ENCODE assay signal across 17 mouse cellular contexts in the genomic region with DNA sequence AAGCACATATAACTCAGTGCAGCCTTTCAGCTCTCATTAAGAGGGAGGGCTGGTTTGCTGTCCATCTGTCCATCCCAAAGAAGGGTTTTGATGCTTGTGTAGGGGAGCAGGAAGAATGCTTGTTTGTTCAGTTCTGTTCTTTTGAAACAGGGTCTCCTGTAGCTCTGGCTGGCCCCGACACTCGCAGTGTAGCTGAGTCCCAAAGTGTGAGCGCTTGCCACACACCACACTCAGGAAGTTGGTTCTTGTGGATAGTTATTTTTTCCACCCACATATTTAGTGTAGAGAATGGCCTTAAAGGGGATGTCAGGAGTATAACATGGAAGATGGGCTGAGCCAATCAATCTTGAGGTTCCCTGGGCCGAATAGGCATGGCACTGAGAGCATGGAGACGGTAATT. TPM values are rescaled to one million over a fixed set of nuclear protein-coding genes. Genes with fewer than 3 reads are reported as not detected.
A peak's percentile ranks its signal among the peaks of the same experiment; 100 is the strongest.
DNase-seq lines count a peak whose midpoint lies in the region; ATAC-seq and TF ChIP-seq lines count a peak whose summit lies in the region.
"Had no signal": no experiment of that assay in that cellular context is flagged by ENCODE, and none has a peak within 500 bp of the region (broad histone marks: within the 10 kb centered on the region; RNA-seq: fewer than 3 reads in every experiment).

No protein-coding gene starts in this region.

- intact Hi-C loops in heart, postnatal 36 days (cut with DNase I) = no loop called here

- WGBS in heart, embryonic 16.5 days = 79% methylated on average over 5 of the region's 5 CpGs
- 79% methylated on average over 5 of the region's 5 CpGs for WGBS in spleen, adult 2 months
- 75% methylated on average over 5 of the region's 5 CpGs for WGBS in liver, embryonic 12.5 days (ENCODE audit: insufficient replicate concordance)

- H3K4me1 ChIP-seq in heart, embryonic 16.5 days (ENCODE audit: control insufficient read depth, insufficient read depth, low read length) = peaks cover 13% of the 10 kb centered on the region
- peaks cover 26% of the 10 kb centered on the region; the same call in 1 of the 2 replicates for H3K4me1 ChIP-seq in spleen, adult 2 months (ENCODE audit: control insufficient read depth, insufficient read depth, insufficient read length)
- peaks cover 82% of the 10 kb centered on the region for H3K4me1 ChIP-seq in liver, embryonic 12.5 days

- H3K27me3 ChIP-seq in heart, embryonic 16.5 days (ENCODE audit: control insufficient read depth, insufficient read depth, low read length) = no peaks in the 10 kb centered on the region
- H3K27me3 ChIP-seq in spleen, adult 2 months (ENCODE audit: control insufficient read depth, insufficient read depth, low read length) = no peaks in the 10 kb centered on the region
- H3K27me3 ChIP-seq in liver, embryonic 12.5 days (replicated peaks) = no peaks in the 10 kb centered on the region

- H3K9ac ChIP-seq in heart, embryonic 16.5 days (ENCODE audit: low read length) = no peak overlapping the region
- peak overlapping the region; percentile 99 for H3K9ac ChIP-seq in liver, embryonic 12.5 days
- H3K9ac ChIP-seq: forebrain, postnatal 0 days had no signal

- no peak for TF ChIP-seq CTCF in spleen, adult 2 months (IDR thresholded peaks at IDR 0.05; ENCODE audit: extremely low read depth, insufficient read depth, insufficient read length, insufficient replicate concordance)

- no peaks in the 10 kb centered on the region for H3K9me3 ChIP-seq in heart, embryonic 16.5 days (replicated peaks; ENCODE audit: control insufficient read depth, low read length)
- H3K9me3 ChIP-seq in liver, embryonic 12.5 days (replicated peaks) = no peaks in the 10 kb centered on the region

- no peak overlapping the region for H3K27ac ChIP-seq in heart, embryonic 16.5 days (ENCODE audit: low read length)
- H3K27ac ChIP-seq in spleen, adult 2 months (ENCODE audit: insufficient read depth, low read length) = peak overlapping the region; percentile 1; the same call in 1 of the 2 replicates
- peak overlapping the region; percentile 99 for H3K27ac ChIP-seq in liver, embryonic 12.5 days

- ATAC-seq in heart, embryonic 16.5 days (replicated peaks; ENCODE audit: extremely low read depth, insufficient read depth, low FRiP score) = no peak
- no peak for ATAC-seq in liver, embryonic 12.5 days
- ATAC-seq: activated CD4-positive, CD25-positive, alpha-beta regulatory T cell, adult 4 months; forebrain, postnatal 0 days; midbrain, embryonic 16.5 days had no signal

- TF ChIP-seq POLR2A in spleen, adult 2 months (IDR thresholded peaks at IDR 0.05; ENCODE audit: low read depth, low read length) = no peak

- no peak overlapping the region for H3K4me3 ChIP-seq in heart, embryonic 16.5 days (ENCODE audit: low read length)
- no peak overlapping the region for H3K4me3 ChIP-seq in spleen, adult 2 months (ENCODE audit: extremely low read depth, insufficient read depth, insufficient read length)
- H3K4me3 ChIP-seq in liver, embryonic 12.5 days = peak overlapping the region; percentile 96

- 0 out of 2 replicates have a peak overlapping the region, but pooled peaks have one; percentile 8 for H3K4me2 ChIP-seq in heart, embryonic 16.5 days (ENCODE audit: low read depth, low read length)
- H3K4me2 ChIP-seq in liver, embryonic 12.5 days = peak overlapping the region; percentile 70

- DNase-seq in heart, postnatal 36 days = no peak
- no peak for DNase-seq in spleen, adult 2 months (ENCODE audit: low read depth in 1 of 2, low spot score in 2 of 2)
- no peak for DNase-seq in spleen, adult 18-20 months
- DNase-seq in neural tube, embryonic 10.5 days (ENCODE audit: extremely low spot score, low spot score) = no peak
- DNase-seq in cerebellum, postnatal 25 days = no peak
- DNase-seq: adrenal gland, postnatal 36 days; cerebellum, adult 9-11 months; forebrain, postnatal 0 days; gastrocnemius, postnatal 36 days; kidney, adult 11 months; kidney, postnatal 14 days; right cerebral cortex, postnatal 14 days; thymus, adult 18-20 months had no signal

- no peaks in the 10 kb centered on the region for H3K36me3 ChIP-seq in heart, embryonic 16.5 days (ENCODE audit: control insufficient read depth, insufficient read depth)
- H3K36me3 ChIP-seq in spleen, adult 2 months (ENCODE audit: control insufficient read depth, insufficient read depth, low read length) = no peaks in the 10 kb centered on the region
- H3K36me3 ChIP-seq in liver, embryonic 12.5 days = peaks cover 52% of the 10 kb centered on the region

RNA-seq across cellular contexts. Expression of a gene that starts 4.1 kb away (rescaled TPM):
- polyA plus RNA-seq in heart, embryonic 16.5 days (2015; fragmentation: Nextera tagmentation; extraction: Ambion mirVana) = 6.6 and 7.4 TPM in 2 replicates
- 1 to 10 TPM; 8.9 to 9.1 TPM for total RNA-seq in heart, postnatal 36 days (2021)
- polyA plus RNA-seq in spleen, adult 2 months (2012; rRNA removed) = 32.6 and 33.3 TPM in 2 replicates
- polyA plus RNA-seq in liver, embryonic 12.5 days (2016; fragmentation: Nextera tagmentation; extraction: Ambion mirVana) = 57.2 and 59.8 TPM in 2 replicates
